Mouse (Mus musculus) heart, adult 2 months (tissue): ENCODE results near the gene Pappa. TPM values are rescaled to one million over a fixed set of nuclear protein-coding genes. Genes with fewer than 3 reads are reported as not detected.

ENCODE experiments used
- DNase-seq, 2 experiments: peaks; one replicate each; pipeline ENCODE4 v3.0.0; 2021
- H3K27ac ChIP-seq: fragments of 200-600 bp; 2 replicates; pipeline ENCODE4 v1.8.1; 2022
- H3K27me3 ChIP-seq: fragments of 200-500 bp; 2 replicates; pipeline ENCODE4 v1.6.1; 2012; ENCODE audit warnings: mild to moderate bottlenecking, low read length, inconsistent platforms, mixed read lengths; ENCODE audit not compliant: control insufficient read depth, insufficient read depth
- H3K36me3 ChIP-seq: fragments of 200-500 bp; 2 replicates; pipeline ENCODE4 v1.6.1; 2012; ENCODE audit warnings: low read length, inconsistent platforms; ENCODE audit not compliant: control insufficient read depth, insufficient read depth
- H3K4me1 ChIP-seq: fragments of 200-500 bp; 2 replicates; pipeline ENCODE4 v1.6.1; 2011; ENCODE audit warnings: low read length; ENCODE audit not compliant: control insufficient read depth, insufficient read depth
- H3K4me3 ChIP-seq: fragments of 200-600 bp; 2 replicates; pipeline ENCODE4 v1.8.1; 2022
- H3K79me2 ChIP-seq: fragments of 200-500 bp; replicated peaks from 2 replicates; pipeline ENCODE4 v1.6.1; 2012; ENCODE audit warnings: mild to moderate bottlenecking, inconsistent platforms, low read length, moderate library complexity, mixed read lengths; ENCODE audit not compliant: control insufficient read depth, insufficient read depth
- H3K9ac ChIP-seq: fragments of 200-500 bp; 2 replicates; pipeline ENCODE4 v1.6.1; 2012; ENCODE audit warnings: low read depth, mild to moderate bottlenecking, control low read depth, inconsistent platforms, low read length, mixed read lengths
- CTCF ChIP-seq: fragments of 200-600 bp; IDR thresholded peaks from 2 replicates; pipeline ENCODE4 v1.8.1; 2022; ENCODE audit warnings: antibody characterized with exemption, mild to moderate bottlenecking, moderate library complexity
- EP300 ChIP-seq: fragments of 200-500 bp; IDR thresholded peaks from 2 replicates; pipeline ENCODE4 v1.6.1; 2011; ENCODE audit warnings: low read depth, low read length, control low read depth; ENCODE audit not compliant: insufficient read depth
- POLR2A ChIP-seq: fragments of 200-500 bp; IDR thresholded peaks from 2 replicates; pipeline ENCODE4 v1.6.1; 2011; ENCODE audit warnings: mild to moderate bottlenecking, low read depth, low read length, control low read depth; ENCODE audit not compliant: insufficient read depth
- WGBS: fragments of 180-500 bp; shearing (Covaris S2); methylation state at CpG from one replicate; pipeline ENCODE4 v1.1.7; 2018; 5-methylcytosine and 5-hydroxymethylcytosine counted together
- intact Hi-C: fragments of 180-260 bp; cut with DNase I; formaldehyde crosslinking; loops from one replicate; pipeline ENCODE4 v1.15.1; 2025
- polyA plus RNA-seq: library from polyadenylated mRNA; depleted of rRNA; stranded (reverse); fragments of >200 nt; gene quantifications from 2 replicates; pipeline ENCODE4 v1.2.3, GENCODE M21; 2012
- total RNA-seq, 2 experiments: library from RNA; stranded (reverse); gene quantifications; 2 replicates each; pipeline ENCODE4 v1.2.3; 2021

The Pappa gene
- total and polyA plus RNA-seq, 3 experiments: 0.16 to 0.41 (median 0.39) TPM

- no peak for DNase-seq
- WGBS: 58% methylated on average over 4 of the region's 4 CpGs
- H3K27ac ChIP-seq: no peak overlapping the region
These were observed 197.4 kb downstream of the Pappa start for GRCm38 (mm10) chr4:65321340-65321739.

DNA sequence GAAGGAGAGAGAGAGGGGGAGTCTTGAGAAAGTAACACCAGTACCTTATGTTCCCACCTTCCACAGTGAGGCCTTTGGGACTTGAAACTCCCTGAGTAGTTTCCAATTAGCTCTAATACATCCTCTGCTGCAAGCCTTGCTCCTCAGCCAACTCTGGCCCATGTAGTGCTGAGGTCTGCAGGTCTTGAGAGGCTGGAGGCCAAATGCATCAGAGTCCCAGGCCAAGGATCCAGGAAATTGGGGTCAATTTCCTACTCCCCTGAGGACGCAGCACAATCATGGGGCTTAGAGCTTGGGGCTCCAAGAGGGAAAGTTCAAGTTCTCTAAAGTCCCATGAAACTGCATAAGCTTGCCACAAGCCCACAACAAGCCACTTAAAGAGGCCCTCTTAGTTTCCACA, 198.0 kb downstream of the Pappa start:
- Histone ChIP-seq H3K4me3 (no peak overlapping the region), H3K27ac (no peak overlapping the region), H3K9ac (no peak overlapping the region), H3K79me2 (no peaks in the 10 kb centered on the region), H3K36me3 (no peaks in the 10 kb centered on the region), H3K4me1 (peaks cover 1% of the 10 kb centered on the region; the same call in 1 of the 2 replicates), H3K27me3 (no peaks in the 10 kb centered on the region)
- WGBS: 59% methylated on average over 1 of the region's 1 CpGs
- DNase-seq: peak in 1 of 2 experiments; percentile 56
- intact Hi-C loops: no loop called here
- TF ChIP-seq CTCF (no peak), EP300 (no peak), POLR2A (no peak)

More at GRCm38 (mm10) chr4:65321340-65321739, 197.4 kb downstream of the Pappa start:
- Histone ChIP-seq H3K27me3 (no peaks in the 10 kb centered on the region), H3K4me1 (peaks cover 1% of the 10 kb centered on the region; the same call in 1 of the 2 replicates), H3K9ac (no peak overlapping the region), H3K4me3 (no peak overlapping the region), H3K36me3 (no peaks in the 10 kb centered on the region), H3K79me2 (no peaks in the 10 kb centered on the region)
- TF ChIP-seq CTCF: no peak
- no peak for TF ChIP-seq EP300
- TF ChIP-seq POLR2A: no peak
- intact Hi-C loops: no loop called here

GRCm38 (mm10) chr4:65325816-65326215, 201.8 kb downstream of the Pappa start:
- no peak for DNase-seq
- TF ChIP-seq EP300 (no peak), POLR2A (no peak), CTCF (no peak)
- no peak overlapping the region for H3K27ac ChIP-seq
- 80% methylated on average over 2 of the region's 2 CpGs for WGBS
- peaks cover 1% of the 10 kb centered on the region; the same call in 1 of the 2 replicates for H3K4me1 ChIP-seq
- no peaks in the 10 kb centered on the region for H3K36me3 ChIP-seq
- intact Hi-C loops: no loop called here
- H3K27me3 ChIP-seq: no peaks in the 10 kb centered on the region
- no peak overlapping the region for H3K4me3 ChIP-seq
- H3K9ac ChIP-seq: no peak overlapping the region
- no peaks in the 10 kb centered on the region for H3K79me2 ChIP-seq

DNA sequence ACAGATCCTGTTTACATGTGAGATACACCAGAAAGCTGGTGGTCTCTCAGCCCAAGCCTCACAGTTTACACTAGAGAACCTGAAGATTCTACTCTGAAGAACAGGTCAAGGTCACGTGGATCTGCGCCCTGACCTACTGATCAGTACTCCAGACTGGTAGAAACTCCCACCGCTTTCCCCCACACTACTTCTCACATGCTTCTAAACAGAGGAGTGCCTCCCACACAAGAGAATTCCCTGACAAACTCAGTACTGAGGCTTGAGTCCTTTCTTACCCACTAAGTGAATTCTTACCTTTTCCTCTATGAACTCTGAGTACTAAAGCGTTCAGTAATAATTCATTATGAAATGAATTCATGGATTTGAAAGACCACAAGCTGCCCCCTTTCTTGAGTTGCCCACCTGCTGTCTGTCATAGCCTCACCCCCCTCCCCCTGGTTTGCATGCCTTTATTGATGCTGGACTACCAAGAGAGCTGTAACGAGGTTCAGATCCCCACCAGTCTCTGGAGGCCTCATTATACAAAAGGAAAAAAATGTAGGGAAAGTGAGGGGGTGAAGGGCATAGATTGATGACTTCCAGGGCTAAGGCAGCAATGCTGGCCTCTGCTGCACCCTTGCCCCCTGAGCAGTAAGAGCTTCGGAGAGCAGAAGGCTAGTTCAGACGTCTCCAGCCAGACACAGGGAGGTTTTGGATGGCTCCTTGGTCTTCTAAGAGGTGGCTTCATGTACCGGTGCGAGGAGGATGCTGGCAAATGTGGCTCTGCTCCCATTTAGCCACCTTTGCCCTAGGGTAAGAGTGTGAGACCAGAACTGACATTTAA, 204.7 kb downstream of the Pappa start:
- no peaks in the 10 kb centered on the region for H3K4me1 ChIP-seq
- H3K36me3 ChIP-seq: no peaks in the 10 kb centered on the region
- WGBS: 77% methylated on average over 9 of the region's 9 CpGs
- H3K27me3 ChIP-seq: no peaks in the 10 kb centered on the region
- DNase-seq: no peak
- no peak overlapping the region for H3K9ac ChIP-seq
- TF ChIP-seq EP300 (no peak), CTCF (no peak), POLR2A (no peak)
- intact Hi-C loops: no loop called here
- H3K79me2 ChIP-seq: no peaks in the 10 kb centered on the region
- no peak overlapping the region for H3K27ac ChIP-seq
- no peak overlapping the region for H3K4me3 ChIP-seq

GRCm38 (mm10) chr4:65333718-65334117, 209.7 kb downstream of the Pappa start:
- Histone ChIP-seq H3K27ac (no peak overlapping the region), H3K4me3 (no peak overlapping the region), H3K27me3 (no peaks in the 10 kb centered on the region), H3K79me2 (no peaks in the 10 kb centered on the region), H3K4me1 (no peaks in the 10 kb centered on the region), H3K9ac (no peak overlapping the region), H3K36me3 (no peaks in the 10 kb centered on the region)
- DNase-seq: no peak
- WGBS: 26% methylated on average over 1 of the region's 1 CpGs
- intact Hi-C loops: no loop called here
- TF ChIP-seq EP300 (no peak), POLR2A (no peak), CTCF (no peak)

DNA sequence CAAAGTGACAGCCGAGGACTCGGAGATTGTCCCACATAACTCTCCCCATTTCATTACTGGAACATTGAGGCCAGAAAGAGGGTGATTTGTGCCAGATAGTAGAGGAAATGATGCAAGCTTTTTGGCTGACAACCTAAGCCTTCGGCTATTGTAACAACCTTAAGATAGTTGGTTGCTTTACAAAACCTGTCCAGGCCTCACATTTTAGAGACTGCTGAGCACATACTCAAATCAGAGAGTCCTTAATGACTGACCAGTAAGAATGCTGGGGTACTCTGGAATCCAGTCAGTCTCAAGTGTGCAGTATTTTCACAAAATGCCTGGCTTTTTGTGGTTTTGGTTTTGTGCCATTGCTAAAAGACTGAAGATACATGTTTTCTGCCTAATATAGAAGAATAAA, 217.8 kb downstream of the Pappa start:
- Histone ChIP-seq H3K27me3 (no peaks in the 10 kb centered on the region), H3K4me1 (no peaks in the 10 kb centered on the region), H3K79me2 (no peaks in the 10 kb centered on the region), H3K27ac (no peak overlapping the region), H3K36me3 (no peaks in the 10 kb centered on the region), H3K9ac (no peak overlapping the region), H3K4me3 (no peak overlapping the region)
- 50% methylated on average over 3 of the region's 3 CpGs for WGBS
- TF ChIP-seq CTCF (no peak), POLR2A (no peak), EP300 (no peak)
- DNase-seq: no peak
- intact Hi-C loops: no loop called here
